Mouse (Mus musculus) lung, postnatal 0 days (tissue): ENCODE measurements around the gene Hivep3. TPM values are rescaled to one million over a fixed set of nuclear protein-coding genes. Genes with fewer than 3 reads are reported as not detected.

Source experiments
- ATAC-seq: fragments of 200-750 bp; cut with Nextera tagmentation; 2 replicates; pipeline ENCODE4 v1.8.0; 2017; ENCODE audit warnings: moderate library complexity
- DNase-seq: peaks from one replicate; pipeline ENCODE4 v3.0.0-alpha.2; 2016; ENCODE audit warnings: low spot score
- H3K27ac ChIP-seq: fragments of 300-500 bp; sonication (generic); 2 replicates; pipeline ENCODE4 v1.5.1; 2014; ENCODE audit warnings: antibody characterized with exemption, mild to moderate bottlenecking, low read length, mixed read lengths
- H3K27me3 ChIP-seq: fragments of 300-500 bp; sonication (generic); replicated peaks from 2 replicates; pipeline ENCODE4 v1.6.1; 2014; ENCODE audit warnings: low read length, mixed read lengths; ENCODE audit not compliant: insufficient read depth
- H3K36me3 ChIP-seq: fragments of 300-500 bp; sonication (generic); 2 replicates; pipeline ENCODE4 v1.6.1; 2014; ENCODE audit warnings: low read length, mixed read lengths; ENCODE audit not compliant: insufficient read depth
- H3K4me1 ChIP-seq: fragments of 300-500 bp; sonication (generic); 2 replicates; pipeline ENCODE4 v1.6.1; 2014; ENCODE audit warnings: antibody characterized with exemption, low read depth, low read length, mixed read lengths; ENCODE audit not compliant: insufficient read depth
- H3K4me2 ChIP-seq: fragments of 300-500 bp; sonication (generic); replicated peaks from 2 replicates; pipeline ENCODE4 v1.6.1; 2014; ENCODE audit warnings: low read depth, mild to moderate bottlenecking, low read length, moderate library complexity, mixed read lengths
- H3K4me3 ChIP-seq: fragments of 300-500 bp; sonication (generic); 2 replicates; pipeline ENCODE4 v1.5.1; 2014; ENCODE audit warnings: low read depth, low read length
- H3K9ac ChIP-seq: fragments of 300-500 bp; sonication (generic); replicated peaks from 2 replicates; pipeline ENCODE4 v1.6.1; 2014; ENCODE audit warnings: low read depth, mild to moderate bottlenecking
- H3K9me3 ChIP-seq: fragments of 300-500 bp; sonication (generic); 2 replicates; pipeline ENCODE4 v1.6.1; 2016; ENCODE audit warnings: low read length, mixed read lengths
- CTCF ChIP-seq: IDR thresholded peaks from 2 replicates; pipeline ENCODE4 v1.5.1; 2016; ENCODE audit warnings: antibody characterized with exemption, mild to moderate bottlenecking
- EP300 ChIP-seq: IDR thresholded peaks from 2 replicates; pipeline ENCODE4 v1.6.1; 2016; ENCODE audit warnings: antibody characterized with exemption, mild to moderate bottlenecking, control low read depth
- WGBS: fragments of 180-500 bp; shearing (Covaris S2); extraction: QIAGEN DNeasy Blood & Tissue Kit; methylation state at CpG from one replicate; pipeline ENCODE4 v1.1.7; 2014; 5-methylcytosine and 5-hydroxymethylcytosine counted together
- polyA plus RNA-seq: library from polyadenylated mRNA; unstranded; fragments of >200 nt; fragmentation: Nextera tagmentation; extraction: Ambion mirVana; gene quantifications from 2 replicates; pipeline ENCODE4 v1.2.1, GENCODE M21; 2015

The Hivep3 gene
- polyA plus RNA-seq, 1 experiment from 2014 or later = 30.7 TPM

DNA sequence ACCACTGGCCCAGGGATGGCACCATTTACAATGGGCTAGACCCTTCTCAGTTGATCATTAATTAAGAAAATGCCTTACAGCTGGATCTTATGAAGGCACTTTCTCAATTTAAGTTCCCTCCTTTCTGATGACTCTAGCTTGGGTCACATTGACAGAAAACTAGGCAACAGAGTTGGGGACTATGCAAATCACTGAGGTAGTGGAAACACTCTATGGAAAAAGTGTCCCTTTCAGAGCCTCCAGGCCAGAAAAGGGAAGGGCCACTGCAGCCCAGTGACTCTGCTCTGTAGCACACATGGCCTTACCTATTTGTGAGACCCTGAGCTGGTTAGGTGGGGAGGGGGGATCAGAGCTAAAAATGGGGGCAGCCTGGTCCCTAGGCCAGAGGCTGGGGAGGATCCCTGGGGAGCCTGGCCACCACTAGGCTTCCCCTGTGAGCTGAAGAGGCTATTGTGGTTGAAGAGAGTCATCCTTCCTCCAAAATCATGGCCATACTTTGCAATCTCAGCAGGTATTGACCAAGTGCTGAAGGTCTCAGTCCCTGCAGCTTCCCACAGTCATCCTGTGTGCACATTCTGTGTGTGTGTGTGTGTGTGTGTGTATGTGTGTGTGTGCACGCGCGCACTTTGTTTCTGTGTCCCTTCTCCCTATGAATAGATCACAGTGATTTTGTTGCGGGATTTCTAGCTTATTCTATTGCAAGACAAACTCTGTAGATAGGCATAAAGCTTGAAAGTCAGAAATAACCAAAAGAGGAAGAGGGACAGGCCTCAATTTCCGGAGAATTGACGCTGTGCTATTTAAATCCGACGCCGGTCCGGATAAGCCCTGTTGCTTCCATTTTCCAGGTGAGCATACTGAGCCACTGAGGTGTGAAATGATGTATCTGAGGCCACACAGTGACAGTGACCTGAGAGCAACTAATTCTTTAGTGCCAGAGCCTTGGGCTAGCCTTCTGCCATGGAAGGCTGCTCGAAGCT lies 319.7 kb downstream of the Hivep3 start:
- Histone ChIP-seq H3K4me2 (no peak overlapping the region), H3K4me3 (no peak overlapping the region), H3K27ac (no peak overlapping the region), H3K9ac (no peak overlapping the region), H3K4me1 (no peaks in the 10 kb centered on the region), H3K27me3 (no peaks in the 10 kb centered on the region), H3K36me3 (no peaks in the 10 kb centered on the region), H3K9me3 (no peaks in the 10 kb centered on the region)
- TF ChIP-seq EP300 = no peak
- no peak for TF ChIP-seq CTCF
- ATAC-seq = no peak
- WGBS = 87% methylated on average over 11 of the region's 11 CpGs
- DNase-seq = no peak

DNA sequence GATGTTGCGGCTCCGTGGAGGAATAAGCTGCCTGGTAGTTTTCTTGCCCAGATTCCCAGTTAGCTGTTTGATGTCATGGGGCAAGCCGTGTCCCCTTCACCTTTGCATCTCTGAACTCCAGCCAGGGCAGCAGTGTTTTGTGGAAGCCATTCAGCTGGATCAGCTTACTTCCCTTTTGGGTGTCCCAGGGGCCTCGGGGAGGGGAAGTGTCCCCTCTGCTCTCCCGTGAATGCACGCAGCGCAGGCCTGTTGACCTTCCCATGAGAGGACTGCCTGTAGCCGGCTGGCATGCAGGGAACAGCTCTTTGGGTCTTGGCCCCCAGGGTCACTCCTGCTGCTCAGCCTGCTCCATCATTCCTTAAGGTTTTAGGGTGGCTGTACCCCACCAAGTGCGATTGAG lies 320.6 kb downstream of the Hivep3 start:
- DNase-seq (no peak), ATAC-seq (no peak)
- no peaks in the 10 kb centered on the region for H3K36me3 ChIP-seq
- H3K27ac ChIP-seq = no peak overlapping the region
- 49% methylated on average over 9 of the region's 9 CpGs for WGBS
- TF ChIP-seq EP300 = no peak
- TF ChIP-seq CTCF = no peak
- H3K4me2 ChIP-seq = no peak overlapping the region
- no peaks in the 10 kb centered on the region for H3K4me1 ChIP-seq
- H3K9ac ChIP-seq = no peak overlapping the region
- no peaks in the 10 kb centered on the region for H3K27me3 ChIP-seq
- no peaks in the 10 kb centered on the region for H3K9me3 ChIP-seq
- H3K4me3 ChIP-seq = no peak overlapping the region

DNA sequence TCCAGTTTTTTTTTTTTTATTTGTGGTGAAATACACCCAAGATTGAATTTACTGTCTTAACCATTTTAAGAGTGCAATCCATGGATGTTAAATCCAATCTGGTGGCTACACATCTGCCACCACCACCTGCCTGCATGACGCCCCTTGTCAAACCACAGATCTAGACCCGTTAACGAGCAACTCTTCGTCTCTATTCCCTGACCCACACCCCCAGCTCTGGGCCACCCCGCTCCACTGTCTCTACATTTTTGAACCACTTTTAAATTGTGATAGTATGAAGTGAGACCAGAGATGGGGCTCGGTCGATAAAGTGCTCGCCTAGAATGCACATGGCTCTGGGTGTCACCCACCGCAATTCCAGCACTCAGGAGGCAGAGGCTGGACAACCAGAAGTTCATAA lies 322.9 kb downstream of the Hivep3 start:
- Histone ChIP-seq H3K27me3 (no peaks in the 10 kb centered on the region), H3K36me3 (no peaks in the 10 kb centered on the region), H3K9me3 (no peaks in the 10 kb centered on the region), H3K4me1 (no peaks in the 10 kb centered on the region), H3K4me3 (no peak overlapping the region), H3K9ac (no peak overlapping the region), H3K27ac (no peak overlapping the region), H3K4me2 (no peak overlapping the region)
- WGBS = 89% methylated on average over 9 of the region's 9 CpGs
- DNase-seq = no peak
- TF ChIP-seq EP300 (no peak), CTCF (no peak)
- no peak for ATAC-seq

DNA sequence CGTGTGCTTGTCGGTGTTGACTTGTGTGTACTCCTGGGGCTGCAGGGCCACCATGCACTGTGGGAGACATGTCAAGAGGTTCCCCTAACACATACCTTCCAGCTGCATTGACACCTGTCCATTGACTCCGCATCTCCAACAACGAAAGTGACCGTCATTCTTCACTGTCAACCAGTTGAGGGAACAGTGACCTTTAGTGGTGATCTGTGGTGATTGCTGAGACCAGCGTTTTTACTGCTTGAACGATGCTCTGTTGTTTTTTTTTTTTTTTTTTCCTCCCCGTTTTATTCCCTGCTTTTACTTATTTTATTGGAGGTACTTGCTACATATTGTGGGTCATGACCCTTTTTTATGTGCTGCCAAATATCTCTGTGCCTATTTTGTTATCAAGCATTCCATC lies 323.9 kb downstream of the Hivep3 start:
- TF ChIP-seq CTCF (no peak; the same call in 1 of the 2 replicates), EP300 (no peak)
- Histone ChIP-seq H3K36me3 (no peaks in the 10 kb centered on the region), H3K9me3 (no peaks in the 10 kb centered on the region), H3K27ac (no peak overlapping the region), H3K4me3 (no peak overlapping the region), H3K9ac (no peak overlapping the region), H3K4me2 (no peak overlapping the region), H3K27me3 (no peaks in the 10 kb centered on the region), H3K4me1 (no peaks in the 10 kb centered on the region)
- no peak for ATAC-seq
- DNase-seq = no peak
- 74% methylated on average over 8 of the region's 8 CpGs for WGBS

DNA sequence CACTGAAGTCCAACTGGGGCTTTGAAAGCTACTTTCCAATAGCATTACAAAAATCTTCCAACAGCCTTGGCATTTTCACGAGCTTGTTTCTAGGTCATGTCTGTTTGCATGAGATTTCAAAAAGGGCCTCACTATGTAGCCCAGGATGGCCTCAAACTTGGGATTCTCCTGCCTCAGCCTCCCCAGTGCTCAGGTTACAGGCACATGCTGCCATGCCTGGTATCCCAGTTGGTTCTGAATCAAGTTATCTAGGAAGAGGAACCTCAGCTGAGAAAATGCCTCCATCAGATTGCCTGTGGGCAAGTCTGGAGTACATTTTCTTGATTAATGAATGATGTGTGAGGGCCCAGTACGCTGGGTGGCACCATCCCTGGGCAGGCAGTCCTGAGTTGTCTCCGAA lies 324.6 kb downstream of the Hivep3 start:
- no peaks in the 10 kb centered on the region for H3K36me3 ChIP-seq
- H3K4me3 ChIP-seq = no peak overlapping the region
- DNase-seq (no peak), ATAC-seq (no peak)
- no peaks in the 10 kb centered on the region for H3K4me1 ChIP-seq
- no peak for TF ChIP-seq CTCF
- TF ChIP-seq EP300 = no peak
- no peaks in the 10 kb centered on the region for H3K27me3 ChIP-seq
- H3K9ac ChIP-seq = no peak overlapping the region
- H3K27ac ChIP-seq = no peak overlapping the region
- 82% methylated on average over 3 of the region's 3 CpGs for WGBS
- H3K4me2 ChIP-seq = no peak overlapping the region
- H3K9me3 ChIP-seq = no peaks in the 10 kb centered on the region

DNA sequence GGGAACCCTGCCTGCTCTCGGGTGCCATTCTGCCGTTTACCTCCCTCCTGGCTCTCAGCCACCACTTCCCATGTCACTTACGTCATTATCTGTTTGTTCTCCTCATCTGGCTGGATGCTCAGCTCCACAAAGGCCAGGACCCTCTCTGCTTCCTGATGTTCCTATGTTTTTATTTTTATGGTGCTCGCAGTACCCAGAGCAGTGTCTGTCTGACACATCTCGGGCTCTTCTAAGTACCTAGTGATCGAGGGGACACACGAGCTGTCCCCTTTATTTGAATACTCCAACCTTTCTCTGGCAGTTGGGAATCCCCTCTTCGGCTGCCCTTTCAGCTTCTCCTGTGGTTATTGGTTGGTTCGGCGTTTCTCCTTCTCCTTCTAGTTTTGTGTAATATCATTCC lies 325.2 kb downstream of the Hivep3 start:
- WGBS = 61% methylated on average over 10 of the region's 10 CpGs
- Histone ChIP-seq H3K27ac (no peak overlapping the region), H3K4me2 (no peak overlapping the region), H3K36me3 (no peaks in the 10 kb centered on the region), H3K9ac (no peak overlapping the region), H3K4me3 (no peak overlapping the region), H3K9me3 (no peaks in the 10 kb centered on the region), H3K27me3 (no peaks in the 10 kb centered on the region), H3K4me1 (no peaks in the 10 kb centered on the region)
- ATAC-seq (no peak), DNase-seq (no peak)
- no peak for TF ChIP-seq EP300
- TF ChIP-seq CTCF = no peak
